Mouse (Mus musculus) G1E (cell line): ENCODE data around the gene H2-DMb1.

Experiments used
- CTCF ChIP-seq: IDR thresholded peaks from 2 replicates; pipeline ENCODE4 v1.5.1; 2012; ENCODE audit warnings: low read depth, low read length, inconsistent platforms, mixed read lengths
- GATA1 ChIP-seq: IDR thresholded peaks from 2 replicates; pipeline ENCODE4 v1.6.1; 2012; ENCODE audit warnings: borderline replicate concordance, low read length, inconsistent platforms, mixed read lengths
- POLR2AphosphoS5 ChIP-seq: IDR thresholded peaks from 2 replicates; pipeline ENCODE4 v1.6.1; 2012; ENCODE audit warnings: low read depth, low read length, inconsistent platforms; ENCODE audit not compliant: insufficient replicate concordance
- TAL1 ChIP-seq: conservative IDR thresholded peaks from 2 replicates; pipeline ENCODE4 v1.6.1; 2012; ENCODE audit warnings: low read depth, low read length, inconsistent platforms, mixed read lengths

GRCm38 (mm10) chr17:34128944-34129791 is 23.7 kb upstream of the H2-DMb1 start:
- no peak for TF ChIP-seq TAL1
- no peak for TF ChIP-seq CTCF
- no peak; the same call in 1 of the 2 replicates for TF ChIP-seq POLR2AphosphoS5
- TF ChIP-seq GATA1, result no peak
